Comparison of ENCODE assay signal across 9 mouse cellular contexts in genomic region chr4:44703686-44704368, GRCm38 (mm10). TPM values are rescaled to one million over a fixed set of nuclear protein-coding genes. Genes with fewer than 3 reads are reported as not detected.
DNase-seq lines count a peak whose midpoint lies in the region; ATAC-seq lines count a peak whose summit lies in the region.
"Had no signal": no experiment of that assay in that cellular context is flagged by ENCODE, and none has a peak within 500 bp of the region (broad histone marks: within the 10 kb centered on the region; RNA-seq: fewer than 3 reads in every experiment).

No protein-coding gene starts in this region.

- no peak overlapping the region for H3K9ac ChIP-seq in kidney, embryonic 16.5 days (replicated peaks; ENCODE audit: low read length)
- H3K9ac ChIP-seq in midbrain, embryonic 12.5 days (replicated peaks), result peak overlapping the region; percentile 56

- H3K27me3 ChIP-seq in kidney, embryonic 16.5 days (ENCODE audit: insufficient read depth, low read length), result peaks cover 97% of the 10 kb centered on the region
- peaks cover 100% of the 10 kb centered on the region for H3K27me3 ChIP-seq in hindbrain, embryonic 10.5 days (ENCODE audit: insufficient read depth, poor library complexity, severe bottlenecking)
- peaks cover 98% of the 10 kb centered on the region for H3K27me3 ChIP-seq in midbrain, embryonic 12.5 days

- H3K36me3 ChIP-seq in kidney, embryonic 16.5 days (ENCODE audit: insufficient read depth, low read length), result no peaks in the 10 kb centered on the region
- H3K36me3 ChIP-seq in hindbrain, embryonic 10.5 days, result no peaks in the 10 kb centered on the region
- H3K36me3 ChIP-seq in midbrain, embryonic 12.5 days, result no peaks in the 10 kb centered on the region

- no peaks in the 10 kb centered on the region for H3K9me3 ChIP-seq in kidney, embryonic 16.5 days (ENCODE audit: low read length)
- no peaks in the 10 kb centered on the region for H3K9me3 ChIP-seq in hindbrain, embryonic 10.5 days
- no peaks in the 10 kb centered on the region for H3K9me3 ChIP-seq in midbrain, embryonic 12.5 days

- peaks cover 18% of the 10 kb centered on the region for H3K4me1 ChIP-seq in kidney, embryonic 16.5 days (ENCODE audit: insufficient read depth, low read length)
- H3K4me1 ChIP-seq in brown adipose tissue, adult 24 weeks (ENCODE audit: control insufficient read depth, insufficient read depth, insufficient read length, low read length), result peaks cover 9% of the 10 kb centered on the region
- H3K4me1 ChIP-seq in hindbrain, embryonic 10.5 days (replicated peaks), result peaks cover 53% of the 10 kb centered on the region
- H3K4me1 ChIP-seq in midbrain, embryonic 12.5 days, result peaks cover 31% of the 10 kb centered on the region

- peak; percentile 12; the same call in 1 of the 2 replicates for ATAC-seq in kidney, embryonic 16.5 days (ENCODE audit: low FRiP score, low TSS enrichment)
- ATAC-seq in midbrain, embryonic 12.5 days (ENCODE audit: low FRiP score, low read depth), result no peak
- ATAC-seq: Patski had no signal

- no peak overlapping the region for H3K27ac ChIP-seq in kidney, embryonic 16.5 days (ENCODE audit: low read length)
- H3K27ac ChIP-seq in brown adipose tissue, adult 24 weeks (replicated peaks; ENCODE audit: low read depth, low read length), result no peak overlapping the region
- peak overlapping the region; percentile 88 for H3K27ac ChIP-seq in hindbrain, embryonic 10.5 days
- peak overlapping the region; percentile 58 for H3K27ac ChIP-seq in midbrain, embryonic 12.5 days (replicated peaks)

- under 1% methylated on average over 66 of the region's 66 CpGs for WGBS in kidney, embryonic 16.5 days
- under 1% methylated on average over 66 of the region's 66 CpGs for WGBS in hindbrain, embryonic 10.5 days
- WGBS in midbrain, embryonic 12.5 days, result under 1% methylated on average over 66 of the region's 66 CpGs

- peak overlapping the region; percentile 55 for H3K4me2 ChIP-seq in kidney, embryonic 16.5 days (replicated peaks; ENCODE audit: low read depth, low read length)
- H3K4me2 ChIP-seq in midbrain, embryonic 12.5 days (replicated peaks), result peak overlapping the region; percentile 73

- no peak for DNase-seq in kidney, postnatal 14 days
- peak; percentile 55 for DNase-seq in hindbrain, embryonic 10.5 days (ENCODE audit: low spot score)
- DNase-seq in yolk sac, embryonic 10.5 days (ENCODE audit: low spot score), result no peak
- no peak for DNase-seq in adrenal gland, adult 8-10 months
- no peak for DNase-seq in spleen, postnatal 4 days (ENCODE audit: low spot score in 2 of 2)

- H3K4me3 ChIP-seq in kidney, embryonic 16.5 days (ENCODE audit: low read length), result peak overlapping the region; percentile 38
- peak overlapping the region; percentile 29; the same call in 1 of the 2 replicates for H3K4me3 ChIP-seq in brown adipose tissue, adult 24 weeks (ENCODE audit: insufficient read depth, low read depth, low read length)
- peak overlapping the region; percentile 61 for H3K4me3 ChIP-seq in hindbrain, embryonic 10.5 days
- peak overlapping the region; percentile 53 for H3K4me3 ChIP-seq in midbrain, embryonic 12.5 days

RNA-seq across cellular contexts. Expression of gene Pax5, which starts 6.5 kb away (rescaled TPM):
- not detected in 2 replicates for polyA plus RNA-seq in kidney, embryonic 16.5 days (2015; fragmentation: Nextera tagmentation; extraction: Ambion mirVana)
- not detected in 2 replicates for polyA plus RNA-seq in brown adipose tissue, adult 24 weeks (2012; ENCODE audit: insufficient read depth, insufficient read length, missing spikeins)
- 4.4 and 4.9 TPM in 2 replicates for polyA plus RNA-seq in hindbrain, embryonic 10.5 days (2016; fragmentation: Nextera tagmentation; extraction: Ambion mirVana)
- polyA plus RNA-seq in midbrain, embryonic 12.5 days (2016; fragmentation: Nextera tagmentation; extraction: Ambion mirVana), result 6.2 and 9.0 TPM in 2 replicates
- 1 to 10 TPM in 2 of 4 experiments, under 1 TPM in 2; 0.17 to 1.8 (median 0.79) TPM for total RNA-seq in adrenal gland, adult 8-10 months (2022)
- polyA plus RNA-seq: Patski had no signal

RNA-seq across cellular contexts. Expression of gene Zcchc7, which starts 51.9 kb away (rescaled TPM):
- 30.7 and 34.3 TPM in 2 replicates for polyA plus RNA-seq in kidney, embryonic 16.5 days (2015; fragmentation: Nextera tagmentation; extraction: Ambion mirVana)
- polyA plus RNA-seq in brown adipose tissue, adult 24 weeks (2012; ENCODE audit: insufficient read depth, insufficient read length, missing spikeins), result 16.5 and 17.2 TPM in 2 replicates
- 19.5 and 25.3 TPM in 2 replicates for polyA plus RNA-seq in hindbrain, embryonic 10.5 days (2016; fragmentation: Nextera tagmentation; extraction: Ambion mirVana)
- polyA plus RNA-seq in midbrain, embryonic 12.5 days (2016; fragmentation: Nextera tagmentation; extraction: Ambion mirVana), result 28.3 and 30.7 TPM in 2 replicates
- total RNA-seq in adrenal gland, adult 8-10 months (2022), result 10 to 100 TPM; 37.4 to 78.7 (median 52.4) TPM

Comparison
In these comparisons a context has a peak if more than half of its experiments do, and no peak if none do; other contexts are left out.
1. H3K27ac ChIP-seq: peak in hindbrain, embryonic 10.5 days (single experiment) and midbrain, embryonic 12.5 days (single experiment); none in kidney, embryonic 16.5 days (single experiment) and brown adipose tissue, adult 24 weeks (single experiment).
2. Peak in every context shown above with its lines, with median percentiles within 50 percentile points of each other: H3K4me3 ChIP-seq.